Mouse (Mus musculus) embryo, embryonic 9.5 days (tissue): ENCODE measurements around the gene Cdk4.

ENCODE experiments used
- DNase-seq: peaks from one replicate; pipeline ENCODE4 v3.0.0-alpha.2; 2017; ENCODE audit errors: extremely low spot score

Cdk4 gene

GRCm38 (mm10) chr10:127063239-127063872, at the start of gene Cdk4:
TSS of gene Cdk4 (plus strand) at chr10:127063534.
- DNase-seq, result peak; percentile 100

DNA sequence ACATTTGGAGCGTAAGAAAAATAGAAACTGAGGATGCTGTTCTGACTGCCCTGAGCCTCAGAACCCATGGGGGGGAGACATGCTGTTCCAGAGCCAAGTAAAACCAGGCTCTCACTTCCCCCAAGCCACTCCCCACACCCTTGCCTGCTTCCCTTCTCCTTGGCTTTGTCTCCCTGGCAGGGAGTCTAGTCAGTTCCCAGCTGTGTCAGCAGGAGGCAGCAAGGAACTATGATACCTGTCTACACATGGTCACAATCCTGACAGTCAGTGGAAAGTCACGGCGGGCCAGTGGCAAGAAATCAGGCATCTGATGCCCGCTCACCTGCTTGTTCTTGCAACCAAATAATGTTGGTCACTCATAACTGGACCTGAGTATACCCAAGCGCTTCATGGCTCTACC, 46.8 kb upstream of the Cdk4 start:
- DNase-seq, result no peak

DNA sequence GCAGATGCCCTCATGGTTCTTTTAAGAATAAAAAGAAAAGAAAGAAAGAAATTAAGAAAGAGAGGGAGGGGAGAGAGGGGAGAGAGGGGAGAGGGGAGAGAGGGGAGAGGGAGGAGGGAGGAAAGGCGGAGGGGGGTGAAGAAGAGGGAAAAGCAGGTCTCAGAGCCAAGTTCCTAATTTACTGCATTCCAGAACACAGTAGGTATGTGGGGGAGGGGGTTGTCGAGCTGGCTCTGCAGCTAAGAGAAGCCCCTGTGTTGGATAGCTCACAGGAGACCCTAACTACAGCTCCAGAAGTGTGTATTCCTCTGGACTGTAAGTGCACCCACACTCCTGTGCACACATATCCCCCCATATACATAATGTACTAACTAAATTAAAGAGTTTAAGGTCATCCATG, 46.3 kb upstream of the Cdk4 start:
- no peak for DNase-seq

GRCm38 (mm10) chr10:127018422-127018821, 44.9 kb upstream of the Cdk4 start:
- DNase-seq, result no peak

GRCm38 (mm10) chr10:127030336-127031296, 32.7 kb upstream of the Cdk4 start, which contains the start of gene Tsfm:
TSS of gene Tsfm (minus strand) at chr10:127030840.
- DNase-seq, result peak; percentile 89

GRCm38 (mm10) chr10:127033301-127033741, 30.0 kb upstream of the Cdk4 start:
- no peak for DNase-seq

DNA sequence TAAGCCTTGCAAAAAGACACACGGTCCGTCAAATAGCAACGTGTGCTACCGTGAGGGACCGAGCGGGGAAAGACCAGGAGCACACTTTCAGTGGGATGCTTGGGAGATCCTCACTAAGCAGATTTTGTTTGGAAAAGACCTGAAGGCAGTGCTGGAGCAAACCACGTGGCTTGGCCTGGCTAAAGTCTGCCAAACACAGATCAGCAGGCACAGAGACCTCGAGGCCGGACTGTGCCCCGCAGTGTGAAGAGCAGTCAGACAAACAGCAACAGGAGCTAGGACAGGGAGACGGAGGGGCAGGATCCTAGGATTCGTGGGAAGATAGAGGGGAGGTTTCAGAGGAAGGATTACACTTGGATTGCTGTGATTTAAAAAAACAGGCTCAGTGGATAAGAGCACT, 27.1 kb upstream of the Cdk4 start:
- DNase-seq, result no peak

DNA sequence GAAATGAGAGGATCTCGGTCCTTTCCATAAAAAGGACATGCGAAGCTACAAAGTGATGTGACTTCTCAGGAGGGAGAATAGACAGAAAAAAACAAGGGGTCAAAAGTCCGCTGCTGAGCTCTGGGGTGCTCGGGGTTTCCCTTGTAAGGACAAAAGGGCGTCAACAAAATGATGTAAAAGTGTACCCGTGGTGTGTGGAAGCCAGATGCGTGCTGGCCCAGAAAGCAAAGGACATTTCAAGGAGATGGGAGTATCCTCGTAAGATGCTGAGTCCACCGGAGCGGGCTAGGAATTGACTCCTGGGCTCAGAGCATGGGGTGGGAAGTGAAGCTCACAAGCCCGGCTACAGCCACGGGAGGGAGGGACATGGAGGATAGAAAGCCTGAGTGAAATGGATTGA, 25.7 kb upstream of the Cdk4 start:
- DNase-seq, result no peak

DNA sequence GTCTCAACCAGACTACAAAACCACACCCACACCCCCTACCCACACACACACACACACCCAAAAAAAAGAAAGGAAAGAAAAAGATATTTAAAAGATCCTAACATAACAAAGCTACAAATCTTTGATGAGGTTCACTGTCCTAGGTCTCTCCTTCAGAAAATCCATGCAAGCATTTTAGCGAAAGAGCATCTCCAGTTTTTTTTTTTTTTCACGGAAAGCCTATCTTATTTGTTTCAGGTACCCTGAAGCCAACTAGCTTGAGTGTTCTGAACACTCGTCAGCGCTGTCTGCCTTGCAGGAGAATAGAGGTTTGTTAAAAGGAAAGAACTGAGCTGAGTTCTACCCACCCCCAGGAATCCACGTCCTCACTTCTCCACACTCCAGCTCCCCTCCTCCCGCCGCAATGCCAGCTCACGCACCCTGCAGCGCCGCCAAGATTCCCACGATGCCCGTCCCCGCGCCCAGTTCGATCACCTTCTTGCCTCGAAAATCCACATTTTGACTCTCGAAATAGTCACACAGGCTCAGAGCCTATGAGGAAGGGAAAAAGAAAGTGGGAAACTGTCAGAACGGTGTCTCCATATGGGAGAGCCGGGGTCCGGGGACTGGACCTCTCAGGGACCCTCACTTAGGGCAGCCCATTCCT, 22.6 kb upstream of the Cdk4 start:
- DNase-seq, result no peak

DNA sequence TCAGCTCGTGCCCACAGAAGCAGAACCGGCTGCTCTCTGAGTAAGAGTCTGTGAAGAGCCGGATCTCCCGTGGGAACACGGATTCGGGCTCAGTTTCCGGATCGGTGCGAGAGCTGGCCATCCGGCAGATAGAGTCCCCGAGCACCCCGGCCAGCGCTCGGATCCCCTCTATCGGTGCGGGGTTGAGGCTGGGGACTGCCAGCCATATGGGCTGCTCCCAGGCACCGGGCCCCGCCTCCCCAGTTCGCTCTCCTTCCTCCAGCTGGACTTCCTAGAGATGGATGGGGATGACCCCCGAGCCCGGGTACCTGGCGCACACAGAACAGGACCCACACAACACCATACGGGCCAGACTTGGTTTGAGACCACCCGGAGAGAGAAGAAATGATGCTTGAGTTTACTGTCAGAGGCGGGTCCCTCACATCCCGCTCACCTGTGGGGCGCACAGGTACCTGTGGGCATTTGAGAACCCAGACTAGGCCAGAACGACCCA, 22.0 kb upstream of the Cdk4 start, which contains the start of the genes Mettl1 and Eef1akmt3:
Mettl1 (plus strand) TSS at position 141 of the 493 bp plus-strand sequence.
Eef1akmt3 (minus strand) TSS at position 240 of the 493 bp plus-strand sequence.
- DNase-seq, result no peak

- peak; percentile 96 for DNase-seq
Measured at GRCm38 (mm10) chr10:127041774-127042338, 21.5 kb upstream of the Cdk4 start.

DNA sequence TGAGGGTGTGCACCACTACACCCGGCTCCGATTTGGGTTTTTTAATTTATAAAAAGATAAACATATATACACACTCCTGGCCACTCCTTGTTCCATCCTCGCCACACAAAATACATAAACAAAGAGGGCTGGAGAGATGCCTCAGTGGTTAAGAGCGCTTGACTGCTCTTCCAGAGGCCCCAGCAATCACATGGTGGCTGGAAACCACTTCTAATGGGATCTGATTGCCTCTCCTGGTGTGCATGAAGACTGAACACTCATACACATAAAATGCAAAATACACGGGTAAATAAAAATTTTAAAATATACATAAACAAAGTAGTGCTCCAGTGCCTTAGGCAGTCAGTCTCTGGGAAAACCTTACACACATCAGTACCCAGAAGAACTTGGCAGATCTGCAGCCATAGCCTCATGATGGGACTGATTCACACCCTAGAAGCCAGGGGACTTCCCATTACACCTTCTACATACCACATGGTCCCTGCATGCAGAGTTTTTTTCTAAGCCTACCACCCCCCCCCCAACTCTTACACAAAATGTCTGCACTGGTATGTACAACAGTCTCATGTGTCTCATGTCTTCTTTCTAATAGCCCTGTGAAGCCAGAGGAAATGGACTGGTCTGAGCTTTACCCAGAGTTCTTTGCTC, 20.7 kb upstream of the Cdk4 start:
- no peak for DNase-seq

DNA sequence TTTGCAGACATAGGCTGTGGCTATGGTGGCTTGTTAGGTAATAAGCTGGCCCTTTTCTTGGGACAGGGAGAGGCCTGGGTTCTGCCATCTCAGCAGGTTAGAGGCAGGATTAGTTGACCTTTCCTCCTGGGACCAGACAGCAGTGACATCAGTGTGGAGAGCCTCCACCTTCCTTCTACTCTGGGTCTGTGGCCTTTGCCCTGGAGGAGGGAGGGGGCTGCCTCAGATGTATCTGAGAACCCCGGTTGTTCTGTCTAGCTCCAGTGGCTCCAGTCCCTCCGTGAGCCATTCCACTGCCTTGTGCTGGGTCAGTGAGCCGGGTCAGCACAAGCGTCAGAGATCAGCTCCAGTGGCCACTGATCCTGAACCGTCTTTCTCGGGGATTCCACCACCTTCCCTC, 20.1 kb upstream of the Cdk4 start:
- DNase-seq, result no peak

DNA sequence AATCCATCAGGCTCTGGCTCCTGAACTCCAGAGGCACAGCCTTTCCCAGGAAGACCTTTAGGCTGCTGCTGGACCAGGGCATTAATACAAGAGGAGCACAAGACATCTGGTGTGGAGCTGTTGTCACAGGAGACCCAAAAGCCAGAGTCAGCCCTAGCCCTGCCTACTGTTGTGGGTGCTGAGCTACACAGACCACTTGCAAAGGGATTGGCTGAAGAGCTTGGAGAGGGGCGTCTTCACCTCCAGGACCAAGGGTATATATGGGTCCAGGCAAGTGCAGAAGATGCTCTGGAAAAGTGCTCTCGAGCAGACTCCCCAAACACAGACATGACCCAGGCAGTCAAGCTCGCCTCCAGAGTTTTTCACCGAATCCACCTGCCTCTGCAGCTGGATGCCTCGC, 15.4 kb upstream of the Cdk4 start, which contains the start of gene Cyp27b1:
Cyp27b1 (plus strand) TSS at position 297 of the 400 bp plus-strand sequence.
- no peak for DNase-seq

DNA sequence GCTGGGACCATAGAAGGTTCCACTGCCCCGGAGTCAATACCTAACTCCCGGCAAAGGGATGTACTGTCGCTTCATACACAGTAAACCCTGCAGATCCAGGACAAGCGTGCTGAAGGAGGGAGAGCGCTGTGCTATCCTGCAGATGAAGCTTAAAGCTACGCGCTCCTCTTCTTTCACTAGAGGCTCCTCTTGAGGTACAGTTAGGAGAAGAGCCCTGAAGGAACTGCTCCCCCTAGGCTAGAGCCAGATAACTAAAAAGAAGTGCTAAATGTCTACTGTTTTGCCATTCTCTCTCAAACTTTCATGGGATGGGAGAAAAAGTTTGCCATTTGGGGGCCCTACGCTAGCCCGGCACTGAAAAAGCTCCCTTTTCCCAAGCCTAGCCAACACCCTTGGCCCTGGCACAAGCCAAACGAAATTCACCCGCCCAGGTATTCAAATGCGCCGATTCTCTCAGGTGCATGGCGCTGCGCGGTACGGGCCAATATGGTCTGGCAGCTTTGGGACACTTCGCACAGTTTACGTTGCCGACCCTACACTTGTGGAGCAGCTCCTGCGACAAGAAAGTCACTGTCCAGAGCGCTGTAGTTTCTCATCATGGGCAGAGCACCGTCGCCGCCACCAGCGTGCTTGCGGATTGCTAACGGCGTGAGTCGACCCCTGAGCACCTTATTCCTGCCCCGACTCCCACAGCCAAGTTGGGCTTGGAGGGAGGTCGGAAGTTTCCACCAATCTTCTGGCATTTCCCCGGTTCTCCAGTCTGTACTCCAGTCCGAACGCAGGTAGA, 14.5 kb upstream of the Cdk4 start:
- no peak for DNase-seq

DNA sequence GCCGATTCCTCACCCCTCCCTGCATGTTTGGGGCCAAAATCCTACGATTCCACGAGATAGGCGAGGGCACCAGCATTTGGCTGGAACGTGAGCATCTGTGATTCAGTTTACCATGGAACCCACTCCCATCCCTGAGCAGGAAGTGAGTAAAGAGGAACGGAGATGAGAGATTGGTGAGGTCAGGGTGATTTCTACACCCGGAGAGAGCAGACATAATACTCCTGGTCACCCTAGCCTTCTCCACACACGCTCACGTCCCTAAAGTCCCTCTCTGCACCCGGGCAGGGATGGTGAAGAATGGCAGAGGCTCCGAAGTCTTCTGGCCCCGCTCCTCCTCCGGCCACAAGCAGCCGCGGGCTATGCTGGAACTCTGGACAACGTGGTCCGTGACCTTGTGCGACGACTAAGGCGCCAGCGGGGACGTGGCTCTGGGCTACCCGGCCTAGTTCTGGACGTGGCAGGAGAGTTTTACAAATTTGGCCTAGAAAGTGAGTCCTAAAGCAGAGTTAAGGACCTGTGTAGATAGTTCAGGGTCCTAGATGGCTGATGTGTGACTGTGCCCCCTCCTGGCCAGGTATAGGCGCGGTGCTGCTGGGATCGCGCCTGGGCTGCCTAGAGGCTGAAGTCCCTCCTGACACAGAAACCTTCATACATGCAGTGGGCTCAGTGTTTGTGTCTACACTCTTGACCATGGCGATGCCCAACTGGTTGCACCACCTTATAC, 13.8 kb upstream of the Cdk4 start:
- DNase-seq, result no peak

DNA sequence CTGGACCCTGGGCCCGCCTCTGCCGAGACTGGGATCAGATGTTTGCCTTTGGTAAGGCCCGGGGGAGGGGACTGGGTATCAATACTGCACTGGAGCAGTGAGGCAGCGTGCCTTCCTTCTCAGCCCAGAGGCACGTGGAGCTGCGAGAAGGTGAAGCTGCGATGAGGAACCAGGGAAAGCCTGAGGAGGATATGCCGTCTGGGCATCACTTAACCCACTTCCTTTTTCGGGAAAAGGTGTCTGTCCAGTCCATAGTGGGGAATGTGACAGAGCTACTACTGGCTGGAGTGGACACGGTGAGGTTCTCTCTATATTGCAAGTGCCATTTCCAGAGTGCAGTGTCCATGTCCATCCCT, 13.2 kb upstream of the Cdk4 start:
- no peak for DNase-seq

DNA sequence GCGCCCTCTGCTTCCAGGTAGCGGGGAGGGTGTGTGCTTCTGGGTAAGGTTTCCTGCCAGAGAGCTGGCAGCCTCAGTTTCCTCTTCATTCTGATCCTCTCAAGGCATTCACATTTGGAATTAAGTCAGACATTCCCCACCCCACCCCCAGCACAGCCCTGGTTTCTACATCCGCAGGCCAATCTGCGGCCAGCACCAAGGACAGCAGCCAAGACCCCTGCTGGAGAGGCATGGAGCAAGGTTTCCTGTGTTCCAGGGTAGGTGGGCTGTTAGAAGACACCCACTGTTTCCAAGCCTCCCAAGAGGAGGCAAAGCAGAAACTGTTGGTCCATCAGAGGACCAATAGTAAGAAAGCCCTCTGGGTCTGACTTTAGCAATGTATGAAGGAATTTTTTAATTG, 8.7 kb upstream of the Cdk4 start:
- no peak for DNase-seq

GRCm38 (mm10) chr10:127055406-127055805, 7.9 kb upstream of the Cdk4 start:
- DNase-seq, result no peak

GRCm38 (mm10) chr10:127056490-127056889, 6.8 kb upstream of the Cdk4 start:
- no peak for DNase-seq
